In genomic region chr6:146725384-146725791, GRCm38 (mm10) we compare ENCODE assay signal across 8 mouse cellular contexts. TPM values are rescaled to one million over a fixed set of nuclear protein-coding genes. Genes with fewer than 3 reads are reported as not detected.
DNase-seq lines count a peak whose midpoint lies in the region; ATAC-seq and TF ChIP-seq lines count a peak whose summit lies in the region.

No protein-coding gene starts in this region.

- no peak for TF ChIP-seq CTCF in cortical plate, adult 2 months (IDR thresholded peaks at IDR 0.05; ENCODE audit: extremely low read depth, insufficient read depth, low read length)

- H3K4me1 ChIP-seq in cortical plate, adult 2 months (ENCODE audit: control insufficient read depth, insufficient read depth, low read length), result no peaks in the 10 kb centered on the region; the same call in 1 of the 2 replicates
- 0 out of 2 replicates have a peak, but pooled peaks cover 5% of the 10 kb centered on the region for H3K4me1 ChIP-seq in limb, embryonic 14.5 days (ENCODE audit: control insufficient read depth, insufficient read depth, low read length)

- no peaks in the 10 kb centered on the region for H3K27me3 ChIP-seq in limb, embryonic 14.5 days (ENCODE audit: control insufficient read depth, insufficient read depth, low read length)

- under 1% methylated on average over 24 of the region's 30 CpGs for WGBS in limb, embryonic 14.5 days

- intact Hi-C loops in heart, postnatal 25 days (cut with DNase I), result loop anchor here (1.0 to 5.0 kb wide), 2 partner anchors 39 to 63 kb away; no protein-coding TSS in a partner anchor
- intact Hi-C loops in heart, postnatal 10 days (cut with DNase I), result loop anchor here (5.0 kb wide), 3 partner anchors 37 to 148 kb away; partner anchors contain the start of genes Fgfr1op2 and Ints13

- peak overlapping the region; percentile 47 for H3K4me2 ChIP-seq in limb, embryonic 14.5 days (replicated peaks; ENCODE audit: low read depth, low read length, severe bottlenecking)

- peak; percentile 40 to 62 for DNase-seq in heart, adult 18-20 months
- DNase-seq in heart, postnatal 25 days (ENCODE audit: low spot score), result no peak
- DNase-seq in CD4-positive, CD25-positive, alpha-beta regulatory T cell, adult 2 months (ENCODE audit: low read depth, low spot score), result peak; percentile 58
- DNase-seq in heart, postnatal 10 days, result peak; percentile 58 to 60
- peak; percentile 43 for DNase-seq in limb, embryonic 14.5 days (ENCODE audit: low spot score)
- peak; percentile 66 for DNase-seq in naive thymus-derived CD4-positive, alpha-beta T cell, adult 2 months (ENCODE audit: low read depth)
- DNase-seq in adrenal gland, adult 18-20 months (ENCODE audit: low spot score in 2 of 2), result no peak

- peak overlapping the region; percentile 93 for H3K27ac ChIP-seq in cortical plate, adult 2 months (ENCODE audit: insufficient read depth, low read length)
- H3K27ac ChIP-seq in limb, embryonic 14.5 days (replicated peaks; ENCODE audit: low read depth, low read length), result peak overlapping the region; percentile 73

- no peak for TF ChIP-seq POLR2A in cortical plate, adult 2 months (IDR thresholded peaks at IDR 0.05; ENCODE audit: extremely low read depth, insufficient read depth, low read length)
- TF ChIP-seq POLR2A in limb, embryonic 14.5 days (IDR thresholded peaks at IDR 0.05; ENCODE audit: borderline replicate concordance, extremely low read depth, insufficient read depth, insufficient read length), result no peak

- peak; percentile 16; the same call in 1 of the 2 replicates for ATAC-seq in limb, embryonic 14.5 days (ENCODE audit: low FRiP score, low read depth)

- H3K36me3 ChIP-seq in limb, embryonic 14.5 days (ENCODE audit: control insufficient read depth, insufficient read depth, low read length), result no peaks in the 10 kb centered on the region

- no peaks in the 10 kb centered on the region for H3K9me3 ChIP-seq in limb, embryonic 14.5 days (ENCODE audit: control insufficient read depth, low read length)

- H3K4me3 ChIP-seq in cortical plate, adult 2 months (ENCODE audit: insufficient read depth, low read length), result peak overlapping the region; percentile 100
- peak overlapping the region; percentile 86 for H3K4me3 ChIP-seq in limb, embryonic 14.5 days (replicated peaks; ENCODE audit: low read length)

- H3K9ac ChIP-seq in limb, embryonic 14.5 days (ENCODE audit: low read depth, low read length, severe bottlenecking), result peak overlapping the region; percentile 78

RNA-seq across cellular contexts. Expression of gene Stk38l, which starts 0.6 kb away (rescaled TPM):
- total RNA-seq in heart, adult 18-20 months (2021), result 10 to 100 TPM; 12.8 to 13.7 TPM
- 10 to 100 TPM; 12.6 to 14.6 TPM for total RNA-seq in heart, postnatal 25 days (2021)
- 14.6 and 15.7 TPM in 2 replicates for polyA plus RNA-seq in cortical plate, adult 2 months (2012; rRNA removed)
- total RNA-seq in heart, postnatal 10 days (2021), result 10 to 100 TPM; 18.7 to 19.1 TPM
- polyA plus RNA-seq in limb, embryonic 14.5 days (2012; rRNA removed), result 8.9 and 10.1 TPM in 2 replicates
- 21.1 and 21.4 TPM in 2 replicates for polyA plus RNA-seq in limb, embryonic 14.5 days (2014; fragmentation: Nextera tagmentation; extraction: Ambion mirVana)
- 10 to 100 TPM; 20.3 to 21.0 TPM for total RNA-seq in adrenal gland, adult 18-20 months (2021)

Comparison
In these comparisons a context has a peak if more than half of its experiments do, and no peak if none do; other contexts are left out.
1. DNase-seq: peak in heart, adult 18-20 months (2 of 2), CD4-positive, CD25-positive, alpha-beta regulatory T cell, adult 2 months (single experiment), heart, postnatal 10 days (2 of 2), limb, embryonic 14.5 days (single experiment) and naive thymus-derived CD4-positive, alpha-beta T cell, adult 2 months (single experiment); none in heart, postnatal 25 days (single experiment) and adrenal gland, adult 18-20 months (0 of 2).